Mouse (Mus musculus) lung, embryonic 14.5 days (tissue): Measurements from ENCODE around the gene Eif2ak3. TPM values are rescaled to one million over a fixed set of nuclear protein-coding genes. Genes with fewer than 3 reads are reported as not detected.

Experiments used
- ATAC-seq: fragments of 200-750 bp; cut with Nextera tagmentation; 2 replicates; pipeline ENCODE4 v1.8.0; 2017; ENCODE audit warnings: mild to moderate bottlenecking, moderate TSS enrichment, moderate library complexity; ENCODE audit not compliant: insufficient read depth
- DNase-seq: peaks from one replicate; pipeline ENCODE4 v3.0.0-alpha.2; 2015
- H3K27ac ChIP-seq: fragments of 300-500 bp; sonication (generic); 2 replicates; pipeline ENCODE4 v1.5.1; 2014; ENCODE audit warnings: low read depth, mild to moderate bottlenecking, moderate library complexity
- H3K27me3 ChIP-seq: fragments of 300-500 bp; sonication (generic); 2 replicates; pipeline ENCODE4 v1.6.1; 2014; ENCODE audit warnings: low read length, control low read depth; ENCODE audit not compliant: insufficient read depth
- H3K36me3 ChIP-seq: fragments of 300-500 bp; sonication (generic); 2 replicates; pipeline ENCODE4 v1.6.1; 2014; ENCODE audit warnings: control low read depth; ENCODE audit not compliant: insufficient read depth
- H3K4me1 ChIP-seq: fragments of 300-500 bp; sonication (generic); 2 replicates; pipeline ENCODE4 v1.6.1; 2014; ENCODE audit warnings: antibody characterized with exemption, control low read depth; ENCODE audit not compliant: insufficient read depth
- H3K4me2 ChIP-seq: fragments of 300-500 bp; sonication (generic); 2 replicates; pipeline ENCODE4 v1.6.1; 2014; ENCODE audit warnings: mild to moderate bottlenecking
- H3K4me3 ChIP-seq: fragments of 300-500 bp; sonication (generic); 2 replicates; pipeline ENCODE4 v1.5.1; 2014; ENCODE audit warnings: low read depth, low read length
- H3K9ac ChIP-seq: fragments of 300-500 bp; sonication (generic); 2 replicates; pipeline ENCODE4 v1.6.1; 2014
- H3K9me3 ChIP-seq: fragments of 300-500 bp; sonication (generic); 2 replicates; pipeline ENCODE4 v1.6.1; 2016; ENCODE audit warnings: low read depth, low read length, control low read depth
- CTCF ChIP-seq: IDR thresholded peaks from 2 replicates; pipeline ENCODE4 v1.5.1; 2016; ENCODE audit warnings: antibody characterized with exemption, low read depth
- WGBS: fragments of 180-500 bp; shearing (Covaris S2); extraction: QIAGEN DNeasy Blood & Tissue Kit; methylation state at CpG from one replicate; pipeline ENCODE4 v1.1.7; 2014; 5-methylcytosine and 5-hydroxymethylcytosine counted together
- polyA plus RNA-seq: library from polyadenylated mRNA; unstranded; fragments of >200 nt; fragmentation: Nextera tagmentation; extraction: Ambion mirVana; gene quantifications from 2 replicates; pipeline ENCODE4 v1.2.1, GENCODE M21; 2014

Gene Eif2ak3
- polyA plus RNA-seq = 8.9 and 9.7 TPM in 2 replicates

DNA sequence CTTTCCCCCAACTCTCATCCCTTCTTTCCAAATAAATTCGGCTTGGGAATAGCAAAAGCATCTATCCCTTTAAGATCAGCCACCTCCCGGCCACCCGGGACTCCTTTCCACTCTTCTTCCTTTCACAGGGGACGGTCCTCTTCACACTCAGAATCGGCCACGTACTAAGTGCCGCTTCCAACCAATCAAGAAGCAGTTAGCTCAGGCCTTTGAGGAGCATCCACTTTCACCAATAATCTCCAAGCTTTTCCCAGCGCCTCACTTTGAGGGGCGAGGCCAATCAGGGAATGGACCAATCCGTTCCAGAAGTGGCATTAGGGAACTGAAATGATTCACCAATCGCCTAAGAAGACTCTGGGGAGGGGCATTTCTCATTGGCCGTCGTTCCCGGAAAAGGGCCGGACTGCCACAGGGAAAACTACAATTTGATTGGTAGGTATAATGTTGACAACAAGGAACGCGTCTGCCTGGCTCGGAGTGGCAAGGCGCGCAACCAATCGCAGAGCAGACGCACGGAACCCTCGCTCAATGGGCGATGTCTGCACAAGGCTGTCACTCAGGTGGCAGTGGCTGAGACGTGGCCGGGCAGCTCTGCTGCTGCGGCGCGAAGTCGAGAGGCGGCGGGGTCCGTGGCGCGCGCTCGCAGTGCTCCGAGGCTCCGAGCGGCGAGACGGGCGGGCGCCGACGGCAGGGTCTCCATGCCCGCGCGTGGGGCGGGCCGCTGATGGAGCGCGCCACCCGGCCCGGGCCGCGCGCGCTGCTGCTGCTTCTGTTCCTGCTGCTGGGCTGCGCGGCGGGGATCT, at the start of gene Eif2ak3:
Gene Eif2ak3 (plus strand): TSS at position 514 of the 803 bp plus-strand sequence.
- peak; percentile 99 for ATAC-seq

DNA sequence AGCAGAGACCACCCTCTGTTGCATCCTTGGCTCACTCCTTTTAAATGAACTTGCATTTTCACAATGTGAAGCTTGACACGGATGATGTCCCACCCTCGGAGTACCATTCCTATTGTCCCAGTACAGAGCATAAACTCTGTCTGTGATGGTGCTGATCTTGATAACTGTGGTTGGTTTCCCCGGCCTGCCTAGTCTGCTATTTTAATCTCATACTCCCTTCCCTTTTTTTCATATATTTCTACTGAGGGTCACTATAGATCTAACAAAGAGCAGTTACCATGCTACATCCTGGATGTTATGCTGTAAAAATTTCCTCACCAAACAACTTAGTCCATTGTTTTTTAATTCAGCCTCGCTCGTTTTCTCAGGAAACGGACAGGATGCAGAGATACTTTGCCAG, 47.4 kb upstream of the Eif2ak3 start:
- WGBS = 74% methylated on average over 6 of the region's 6 CpGs
- H3K9me3 ChIP-seq = no peaks in the 10 kb centered on the region
- DNase-seq (no peak), ATAC-seq (no peak)
- no peak for TF ChIP-seq CTCF
- no peak overlapping the region for H3K9ac ChIP-seq
- H3K4me3 ChIP-seq = no peak overlapping the region
- H3K4me1 ChIP-seq = no peaks in the 10 kb centered on the region
- no peaks in the 10 kb centered on the region for H3K27me3 ChIP-seq
- no peak overlapping the region for H3K4me2 ChIP-seq
- no peaks in the 10 kb centered on the region for H3K36me3 ChIP-seq
- H3K27ac ChIP-seq = no peak overlapping the region

More for the DNA sequence above, at the start of gene Eif2ak3:
- peak within 1 kb of the TSS; percentile 66 for H3K4me2 ChIP-seq
- no peaks in the 10 kb centered on the region for H3K36me3 ChIP-seq
- peak within 1 kb of the TSS; percentile 90 for H3K4me3 ChIP-seq
- H3K9ac ChIP-seq = peak within 1 kb of the TSS; percentile 81
- H3K4me1 ChIP-seq = peaks cover 18% of the 10 kb centered on the region
- H3K9me3 ChIP-seq = no peaks in the 10 kb centered on the region
- peak within 1 kb of the TSS; percentile 88 for H3K27ac ChIP-seq
- no peaks in the 10 kb centered on the region for H3K27me3 ChIP-seq
- TF ChIP-seq CTCF = no peak
- under 1% methylated on average over 63 of the region's 63 CpGs for WGBS
- DNase-seq = peak; percentile 99

DNA sequence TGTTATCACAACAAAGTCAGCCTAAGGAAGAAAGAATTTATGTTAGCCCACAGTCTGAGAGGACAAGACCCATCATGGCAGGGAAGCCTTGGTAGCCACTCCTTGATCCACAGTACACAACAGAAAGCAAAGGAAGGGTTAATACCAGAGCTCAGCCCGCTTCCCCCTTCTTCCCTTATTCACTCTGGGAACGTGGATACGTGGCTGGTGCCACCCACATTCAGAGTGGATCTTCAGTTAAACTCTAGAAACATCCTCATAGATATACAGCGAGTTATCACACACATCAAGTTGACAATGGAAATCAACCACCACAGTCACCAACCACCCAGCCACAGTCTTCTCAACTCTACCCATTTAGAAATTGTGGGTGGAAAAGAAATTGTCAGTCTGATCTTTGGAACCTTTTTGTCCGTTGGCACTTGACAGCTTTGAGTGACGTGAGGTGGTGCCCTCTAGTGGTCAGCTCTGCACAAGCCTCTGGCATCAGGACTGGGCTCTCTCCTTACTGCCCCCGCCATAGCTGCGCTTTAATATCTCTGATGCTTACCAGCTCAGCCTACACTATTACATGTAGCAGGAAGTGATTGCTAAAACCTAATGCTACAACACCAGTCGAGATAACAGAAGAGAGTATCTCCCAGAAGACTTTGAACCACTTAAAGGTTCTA, 46.6 kb upstream of the Eif2ak3 start:
- DNase-seq = peak; percentile 75
- no peaks in the 10 kb centered on the region for H3K27me3 ChIP-seq
- WGBS = 25% methylated on average over 9 of the region's 9 CpGs
- ATAC-seq = peak; percentile 57; the same call in 1 of the 2 replicates
- H3K27ac ChIP-seq = no peak overlapping the region
- H3K9me3 ChIP-seq = no peaks in the 10 kb centered on the region
- no peak overlapping the region for H3K9ac ChIP-seq
- TF ChIP-seq CTCF = peak; percentile 84
- H3K4me2 ChIP-seq = no peak overlapping the region
- no peak overlapping the region for H3K4me3 ChIP-seq
- H3K4me1 ChIP-seq = no peaks in the 10 kb centered on the region
- no peaks in the 10 kb centered on the region for H3K36me3 ChIP-seq

DNA sequence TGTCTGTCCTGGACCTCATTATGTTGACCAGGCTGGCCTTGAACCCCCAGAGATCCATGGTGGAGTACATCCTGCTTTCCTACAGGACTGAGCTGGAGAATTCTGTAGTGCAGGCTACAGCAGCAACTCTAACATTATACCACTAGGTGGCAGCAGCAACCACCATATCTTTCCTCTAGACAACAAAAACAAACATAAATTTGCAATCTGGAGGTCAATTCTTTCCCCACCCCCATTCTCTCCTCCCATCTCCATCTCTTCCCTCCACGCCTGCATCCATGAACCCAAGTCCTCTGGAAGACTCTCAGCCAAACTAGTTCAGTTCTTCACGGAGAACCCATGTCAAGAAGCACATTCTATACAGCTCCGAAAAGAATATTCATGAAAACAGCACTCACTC, 39.7 kb upstream of the Eif2ak3 start:
- Histone ChIP-seq H3K27me3 (no peaks in the 10 kb centered on the region), H3K9ac (no peak overlapping the region), H3K9me3 (no peaks in the 10 kb centered on the region), H3K36me3 (no peaks in the 10 kb centered on the region), H3K4me2 (peak overlapping the region; percentile 28; the same call in 1 of the 2 replicates), H3K4me3 (no peak overlapping the region), H3K27ac (no peak overlapping the region), H3K4me1 (no peaks in the 10 kb centered on the region)
- DNase-seq (peak; percentile 80), ATAC-seq (0 out of 2 replicates have a peak, but pooled peaks have one; percentile 40)
- TF ChIP-seq CTCF = peak; percentile 73
- 33% methylated on average over 3 of the region's 3 CpGs for WGBS

DNA sequence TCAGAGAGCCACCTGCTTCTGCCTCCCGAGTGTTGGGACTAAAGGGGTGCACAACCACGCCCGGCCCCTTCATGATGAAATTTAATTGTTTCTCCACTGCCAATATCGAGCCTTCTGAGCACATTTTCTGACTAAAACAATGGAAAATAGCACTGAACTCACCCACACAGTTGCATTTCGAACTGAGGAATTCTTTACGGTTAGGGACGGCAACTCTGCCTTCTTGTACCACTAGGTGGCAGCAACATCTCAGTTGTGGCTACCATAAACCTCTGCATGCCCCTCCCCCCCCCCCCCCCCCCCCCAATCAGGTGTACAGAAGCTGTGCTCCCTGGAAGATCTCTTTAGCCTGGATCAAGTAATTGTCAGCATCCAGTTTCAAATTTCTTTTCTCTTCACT, 39.0 kb upstream of the Eif2ak3 start:
- peak; percentile 87 for DNase-seq
- Histone ChIP-seq H3K27ac (no peak overlapping the region), H3K4me2 (peak overlapping the region; percentile 36; the same call in 1 of the 2 replicates), H3K27me3 (no peaks in the 10 kb centered on the region), H3K9me3 (no peaks in the 10 kb centered on the region), H3K9ac (no peak overlapping the region), H3K4me1 (no peaks in the 10 kb centered on the region), H3K4me3 (no peak overlapping the region), H3K36me3 (no peaks in the 10 kb centered on the region)
- ATAC-seq = peak; percentile 72
- WGBS = 13% methylated on average over 7 of the region's 7 CpGs
- peak; percentile 70 for TF ChIP-seq CTCF

DNA sequence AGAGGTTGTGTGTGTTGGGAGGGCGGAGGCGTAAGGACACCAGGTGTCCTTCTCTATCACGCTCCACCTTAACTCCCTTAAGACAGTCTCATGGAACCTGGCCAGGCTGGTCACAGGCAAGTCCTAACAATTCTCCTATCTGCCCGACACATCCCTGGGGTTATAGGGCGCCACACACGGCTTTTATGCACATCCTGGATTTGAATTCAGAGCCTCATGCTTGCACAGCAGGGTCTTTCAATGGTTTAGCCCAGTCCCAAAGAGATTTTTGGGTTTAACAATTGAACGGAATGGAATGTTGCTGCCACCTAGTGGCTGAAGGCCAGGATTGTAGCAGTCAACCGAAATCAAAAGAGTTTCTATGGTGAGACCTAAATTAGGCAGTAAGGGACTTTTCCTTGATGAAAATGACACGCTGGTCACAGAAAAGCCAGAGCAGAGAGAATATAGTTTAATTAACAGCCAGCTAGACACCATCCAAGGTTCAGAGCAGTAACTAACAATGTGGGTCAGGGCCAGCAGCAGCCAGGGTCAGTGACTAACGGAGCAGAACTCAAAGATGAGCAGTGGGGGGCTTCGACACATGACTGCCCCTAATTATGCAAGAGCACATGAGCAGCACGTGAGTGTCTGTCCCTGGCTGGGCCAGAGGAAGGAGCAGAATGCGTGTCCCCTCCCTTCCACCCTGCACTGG, 38.3 kb upstream of the Eif2ak3 start:
- H3K4me3 ChIP-seq = no peak overlapping the region
- peak overlapping the region; percentile 5; the same call in 1 of the 2 replicates for H3K4me2 ChIP-seq
- H3K9ac ChIP-seq = no peak overlapping the region
- no peaks in the 10 kb centered on the region for H3K9me3 ChIP-seq
- H3K27ac ChIP-seq = no peak overlapping the region
- H3K4me1 ChIP-seq = no peaks in the 10 kb centered on the region
- no peaks in the 10 kb centered on the region for H3K36me3 ChIP-seq
- DNase-seq (peak; percentile 92), ATAC-seq (peak; percentile 68)
- TF ChIP-seq CTCF = peak; percentile 81
- WGBS = 21% methylated on average over 13 of the region's 13 CpGs
- H3K27me3 ChIP-seq = no peaks in the 10 kb centered on the region

DNA sequence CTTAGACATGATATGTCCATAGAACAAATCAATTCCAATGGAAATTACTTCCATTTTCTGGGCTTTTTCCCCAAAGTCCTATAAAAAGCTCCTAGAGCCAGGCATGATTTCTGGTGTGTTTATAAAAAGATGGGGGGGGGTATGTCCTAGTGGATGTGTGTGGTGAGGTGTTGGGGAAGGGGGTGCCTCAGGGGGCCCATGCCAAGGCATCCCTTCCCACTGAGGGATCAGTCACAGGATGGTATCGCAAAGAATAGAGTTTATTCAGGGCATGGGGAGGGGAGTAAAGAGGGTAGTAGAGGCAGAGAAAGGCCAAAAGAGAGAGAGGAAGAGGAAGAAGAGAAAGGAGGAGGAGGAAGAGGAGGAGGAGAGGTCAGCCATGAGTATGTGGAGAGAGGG, 37.8 kb upstream of the Eif2ak3 start:
- Histone ChIP-seq H3K36me3 (no peaks in the 10 kb centered on the region), H3K9ac (no peak overlapping the region), H3K27ac (no peak overlapping the region), H3K27me3 (no peaks in the 10 kb centered on the region), H3K4me1 (no peaks in the 10 kb centered on the region), H3K4me3 (no peak overlapping the region), H3K4me2 (no peak overlapping the region), H3K9me3 (no peaks in the 10 kb centered on the region)
- no peak for DNase-seq
- no peak for TF ChIP-seq CTCF
- 56% methylated on average over 1 of the region's 1 CpGs for WGBS
- no peak for ATAC-seq
